ENCODE assay signal across 8 mouse cellular contexts in genomic region chr15:98987077-98987630, GRCm38 (mm10). TPM values are rescaled to one million over a fixed set of nuclear protein-coding genes. Genes with fewer than 3 reads are reported as not detected.
DNase-seq lines count a peak whose midpoint lies in the region; ATAC-seq lines count a peak whose summit lies in the region.

No protein-coding gene starts in this region.

- peak overlapping the region; percentile 72 for H3K4me2 ChIP-seq in midbrain, embryonic 15.5 days

- intact Hi-C loops in gastrocnemius, postnatal 14 days (cut with DNase I; ENCODE audit: low total_unique reads): no loop called here

- H3K27me3 ChIP-seq in hindbrain, embryonic 10.5 days (ENCODE audit: insufficient read depth, poor library complexity, severe bottlenecking): no peaks in the 10 kb centered on the region
- H3K27me3 ChIP-seq in midbrain, embryonic 15.5 days (replicated peaks): no peaks in the 10 kb centered on the region

- no peak for ATAC-seq in midbrain, embryonic 15.5 days (replicated peaks)

- H3K36me3 ChIP-seq in hindbrain, embryonic 10.5 days: peaks cover 12% of the 10 kb centered on the region
- H3K36me3 ChIP-seq in midbrain, embryonic 15.5 days (replicated peaks): no peaks in the 10 kb centered on the region

- H3K27ac ChIP-seq in hindbrain, embryonic 10.5 days: peak overlapping the region; percentile 95
- peak overlapping the region; percentile 96 for H3K27ac ChIP-seq in midbrain, embryonic 15.5 days

- peak overlapping the region; percentile 69 for H3K9ac ChIP-seq in midbrain, embryonic 15.5 days

- peak; percentile 62 for DNase-seq in gastrocnemius, postnatal 14 days
- no peak for DNase-seq in gastrocnemius, postnatal 4 days (ENCODE audit: low spot score in 2 of 2)
- DNase-seq in embryo, embryonic 11 days: peak; percentile 67
- peak; percentile 64 for DNase-seq in hindbrain, embryonic 10.5 days (ENCODE audit: low spot score)
- no peak for DNase-seq in c-Kit-positive CD71-positive TER-119-positive erythroid progenitor cells, embryonic 14.5 days (ENCODE audit: low spot score)
- DNase-seq in thymus, postnatal 25 days: no peak
- DNase-seq in left cerebral cortex, adult 18-20 months (ENCODE audit: low spot score in 2 of 2): no peak

- 6% methylated on average over 7 of the region's 7 CpGs for WGBS in hindbrain, embryonic 10.5 days
- 4% methylated on average over 7 of the region's 7 CpGs for WGBS in midbrain, embryonic 15.5 days

- H3K4me1 ChIP-seq in hindbrain, embryonic 10.5 days (replicated peaks): peaks cover 99% of the 10 kb centered on the region
- H3K4me1 ChIP-seq in midbrain, embryonic 15.5 days: peaks cover 72% of the 10 kb centered on the region

- peak overlapping the region; percentile 59 for H3K4me3 ChIP-seq in hindbrain, embryonic 10.5 days
- peak overlapping the region; percentile 49 for H3K4me3 ChIP-seq in midbrain, embryonic 15.5 days

- H3K9me3 ChIP-seq in hindbrain, embryonic 10.5 days: no peaks in the 10 kb centered on the region
- no peaks in the 10 kb centered on the region for H3K9me3 ChIP-seq in midbrain, embryonic 15.5 days

RNA-seq across cellular contexts. Expression of gene Tuba1a, which starts 33.7 kb away (rescaled TPM):
- 100 to 1,000 TPM in 1 of 2 experiments, 10 to 100 TPM in 1; 58.7 to 109 TPM for total RNA-seq in gastrocnemius, postnatal 14 days (2021)
- total RNA-seq in gastrocnemius, postnatal 4 days (2021): 100 to 1,000 TPM; 355 to 415 TPM
- polyA plus RNA-seq in hindbrain, embryonic 10.5 days (2016; fragmentation: Nextera tagmentation; extraction: Ambion mirVana): 4,838 and 8,764 TPM in 2 replicates
- polyA plus RNA-seq in midbrain, embryonic 15.5 days (2015; fragmentation: Nextera tagmentation; extraction: Ambion mirVana): 17,671 and 17,732 TPM in 2 replicates
- total RNA-seq in left cerebral cortex, adult 18-20 months (2021): 100 to 1,000 TPM; 874 to 893 TPM

RNA-seq across cellular contexts. Expression of gene Gm49450, which starts 33.8 kb away (rescaled TPM):
- total RNA-seq in gastrocnemius, postnatal 14 days (2021): not detected
- total RNA-seq in gastrocnemius, postnatal 4 days (2021): not detected
- polyA plus RNA-seq in hindbrain, embryonic 10.5 days (2016; fragmentation: Nextera tagmentation; extraction: Ambion mirVana): not detected in 2 replicates
- not detected in 2 replicates for polyA plus RNA-seq in midbrain, embryonic 15.5 days (2015; fragmentation: Nextera tagmentation; extraction: Ambion mirVana)
- not detected for total RNA-seq in left cerebral cortex, adult 18-20 months (2021)

RNA-seq across cellular contexts. Expression of gene Tuba1c, which starts 42.5 kb away (rescaled TPM):
- total RNA-seq in gastrocnemius, postnatal 14 days (2021): 10 to 100 TPM; 14.3 to 21.0 TPM
- 10 to 100 TPM; 62.2 to 80.4 TPM for total RNA-seq in gastrocnemius, postnatal 4 days (2021)
- polyA plus RNA-seq in hindbrain, embryonic 10.5 days (2016; fragmentation: Nextera tagmentation; extraction: Ambion mirVana): 111 and 135 TPM in 2 replicates
- 16.4 and 20.5 TPM in 2 replicates for polyA plus RNA-seq in midbrain, embryonic 15.5 days (2015; fragmentation: Nextera tagmentation; extraction: Ambion mirVana)
- 10 to 100 TPM; 65.4 to 66.8 TPM for total RNA-seq in left cerebral cortex, adult 18-20 months (2021)

RNA-seq across cellular contexts. Expression of gene Tuba1b, which starts 52.8 kb away (rescaled TPM):
- total RNA-seq in gastrocnemius, postnatal 14 days (2021): 10 to 100 TPM; 64.0 to 93.6 TPM
- 100 to 1,000 TPM; 402 to 455 TPM for total RNA-seq in gastrocnemius, postnatal 4 days (2021)
- polyA plus RNA-seq in hindbrain, embryonic 10.5 days (2016; fragmentation: Nextera tagmentation; extraction: Ambion mirVana): 2,254 and 2,463 TPM in 2 replicates
- polyA plus RNA-seq in midbrain, embryonic 15.5 days (2015; fragmentation: Nextera tagmentation; extraction: Ambion mirVana): 1,136 and 1,188 TPM in 2 replicates
- total RNA-seq in left cerebral cortex, adult 18-20 months (2021): 100 to 1,000 TPM; 584 to 602 TPM

Comparison
In these comparisons a context has a peak if more than half of its experiments do, and no peak if none do; other contexts are left out.
1. DNase-seq: peak in gastrocnemius, postnatal 14 days (single experiment), embryo, embryonic 11 days (single experiment) and hindbrain, embryonic 10.5 days (single experiment); none in gastrocnemius, postnatal 4 days (0 of 2), c-Kit-positive CD71-positive TER-119-positive erythroid progenitor cells, embryonic 14.5 days (single experiment), thymus, postnatal 25 days (single experiment) and left cerebral cortex, adult 18-20 months (0 of 2).